Mouse (Mus musculus): ENCODE results near the gene Gpsm1. TPM values are rescaled to one million over a fixed set of nuclear protein-coding genes. Genes with fewer than 3 reads are reported as not detected.

The Gpsm1 gene
- total RNA-seq, 2 experiments from 2014 or later, result 36.6 to 40.7 TPM

- no peak for TF ChIP-seq CTCF (conservative IDR thresholded peaks at IDR 0.05)
- Histone ChIP-seq H3K4me3 (peak overlapping the region; percentile 96), H3K27ac (peak overlapping the region; percentile 94)
- DNase-seq (ENCODE audit: low spot score in 2 of 2), result no peak
Measured at GRCm38 (mm10) chr2:26316576-26317246, 1.4 kb downstream of the Gpsm1 start.

- peak overlapping the region; percentile 94 for H3K27ac ChIP-seq
- DNase-seq (ENCODE audit: low spot score in 2 of 2), result no peak
- no peak overlapping the region; the same call in 1 of the 2 replicates for H3K4me3 ChIP-seq
- no peak for TF ChIP-seq CTCF (conservative IDR thresholded peaks at IDR 0.05)
Measured at GRCm38 (mm10) chr2:26317371-26317770, 2.1 kb downstream of the Gpsm1 start.

GRCm38 (mm10) chr2:26317991-26318672 is 2.8 kb downstream of the Gpsm1 start:
- H3K27ac ChIP-seq, result no peak overlapping the region
- TF ChIP-seq CTCF (conservative IDR thresholded peaks at IDR 0.05), result no peak
- no peak overlapping the region for H3K4me3 ChIP-seq

GRCm38 (mm10) chr2:26319109-26319508 is 3.8 kb downstream of the Gpsm1 start:
- Histone ChIP-seq H3K27ac (peak overlapping the region; percentile 48; the same call in 1 of the 2 replicates), H3K4me3 (no peak overlapping the region)
- no peak for DNase-seq (ENCODE audit: low spot score in 2 of 2)
- no peak for TF ChIP-seq CTCF (conservative IDR thresholded peaks at IDR 0.05)

More at GRCm38 (mm10) chr2:26317991-26318672, 2.8 kb downstream of the Gpsm1 start:
- no peak for DNase-seq (ENCODE audit: low spot score in 2 of 2)

GRCm38 (mm10) chr2:26319519-26320244 is 4.4 kb downstream of the Gpsm1 start:
- H3K27ac ChIP-seq, result peak overlapping the region; percentile 48; the same call in 1 of the 2 replicates
- no peak overlapping the region for H3K4me3 ChIP-seq
- no peak for DNase-seq (ENCODE audit: low spot score in 2 of 2)
- no peak for TF ChIP-seq CTCF (conservative IDR thresholded peaks at IDR 0.05)

GRCm38 (mm10) chr2:26320245-26321185 is 5.2 kb downstream of the Gpsm1 start:
- H3K27ac ChIP-seq, result no peak overlapping the region
- no peak for DNase-seq (ENCODE audit: low spot score in 2 of 2)
- no peak for TF ChIP-seq CTCF (conservative IDR thresholded peaks at IDR 0.05)
- no peak overlapping the region for H3K4me3 ChIP-seq

- TF ChIP-seq CTCF (conservative IDR thresholded peaks at IDR 0.05), result no peak
- no peak overlapping the region for H3K27ac ChIP-seq
Measured at GRCm38 (mm10) chr2:26323589-26324325, 8.4 kb downstream of the Gpsm1 start.

GRCm38 (mm10) chr2:26324917-26325316 is 9.6 kb downstream of the Gpsm1 start:
- DNase-seq (ENCODE audit: low spot score in 2 of 2), result peak; percentile 64 to 69
- peak; percentile 86 for TF ChIP-seq CTCF (conservative IDR thresholded peaks at IDR 0.05)
- no peak overlapping the region for H3K4me3 ChIP-seq
- H3K27ac ChIP-seq, result peak overlapping the region; percentile 79

More at GRCm38 (mm10) chr2:26323589-26324325, 8.4 kb downstream of the Gpsm1 start:
- no peak overlapping the region for H3K4me3 ChIP-seq
- DNase-seq (ENCODE audit: low spot score in 2 of 2), result no peak

GRCm38 (mm10) chr2:26325386-26326181 is 10.3 kb downstream of the Gpsm1 start:
- Histone ChIP-seq H3K4me3 (no peak overlapping the region), H3K27ac (peak overlapping the region; percentile 79)
- peak in 1 of 2 experiments; percentile 60 for DNase-seq (ENCODE audit: low spot score in 2 of 2)
- TF ChIP-seq CTCF (conservative IDR thresholded peaks at IDR 0.05), result peak; percentile 87

- Histone ChIP-seq H3K27ac (no peak overlapping the region), H3K4me3 (no peak overlapping the region)
- TF ChIP-seq CTCF (conservative IDR thresholded peaks at IDR 0.05), result no peak
- DNase-seq (ENCODE audit: low spot score in 2 of 2), result no peak
Measured at GRCm38 (mm10) chr2:26327852-26328251, 12.5 kb downstream of the Gpsm1 start.

- Histone ChIP-seq H3K4me3 (no peak overlapping the region), H3K27ac (peak overlapping the region; percentile 92)
- DNase-seq (ENCODE audit: low spot score in 2 of 2), result peak; percentile 61 to 73
- TF ChIP-seq CTCF (conservative IDR thresholded peaks at IDR 0.05), result no peak
Measured at GRCm38 (mm10) chr2:26329402-26329801, 14.1 kb downstream of the Gpsm1 start.
